Mouse (Mus musculus): ENCODE data around the gene Kat6b.

GRCm38 (mm10) chr14:21583868-21584267 lies 102.6 kb downstream of the Kat6b start:
- TF ChIP-seq CTCF (IDR thresholded peaks at IDR 0.05; ENCODE audit: extremely low read depth, insufficient read depth, low read length) (no peak), POLR2A (IDR thresholded peaks at IDR 0.05; ENCODE audit: extremely low read depth, insufficient read depth, low read length) (no peak)
